Comparison of ENCODE assay signal across 11 mouse cellular contexts in the genomic region with DNA sequence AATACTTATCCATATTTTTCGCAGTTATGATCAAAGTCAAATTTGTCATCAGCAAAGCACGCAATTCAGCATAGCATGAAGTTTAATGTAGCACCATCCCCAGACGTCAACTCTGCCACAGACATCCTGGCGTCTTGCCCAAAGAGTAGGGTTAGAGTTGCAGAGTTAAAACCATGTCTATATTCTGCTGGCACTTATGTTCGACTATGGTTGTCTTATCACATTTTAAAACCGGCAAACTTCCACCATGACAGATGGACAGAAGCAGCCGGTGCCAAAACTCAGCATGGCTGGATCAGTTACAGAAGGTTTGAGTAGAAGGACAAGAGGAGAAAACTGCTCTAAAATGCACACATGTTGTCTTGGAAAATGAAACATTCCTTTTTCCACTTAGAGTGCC.
DNase-seq lines count a peak whose midpoint lies in the region; ATAC-seq and TF ChIP-seq lines count a peak whose summit lies in the region.
"Had no signal": no experiment of that assay in that cellular context is flagged by ENCODE, and none has a peak within 500 bp of the region (broad histone marks: within the 10 kb centered on the region; RNA-seq: fewer than 3 reads in every experiment).

No protein-coding gene starts in this region.

- no peak for TF ChIP-seq CTCF in layer of hippocampus, adult 2 months (conservative IDR thresholded peaks at IDR 0.05)

- no peaks in the 10 kb centered on the region for H3K9me3 ChIP-seq in limb, embryonic 14.5 days (ENCODE audit: control insufficient read depth, low read length)
- H3K9me3 ChIP-seq: hindbrain, embryonic 10.5 days had no signal

- 59% methylated on average over 7 of the region's 7 CpGs for WGBS in limb, embryonic 14.5 days

- ATAC-seq in limb, embryonic 14.5 days (ENCODE audit: low FRiP score, low read depth): no peak

- TF ChIP-seq POLR2A in limb, embryonic 14.5 days (IDR thresholded peaks at IDR 0.05; ENCODE audit: borderline replicate concordance, extremely low read depth, insufficient read depth, insufficient read length): no peak

- no peak overlapping the region for H3K4me2 ChIP-seq in limb, embryonic 14.5 days (replicated peaks; ENCODE audit: low read depth, low read length, severe bottlenecking)

- no peak overlapping the region for H3K27ac ChIP-seq in layer of hippocampus, adult 2 months
- no peak overlapping the region for H3K27ac ChIP-seq in limb, embryonic 14.5 days (replicated peaks; ENCODE audit: low read depth, low read length)
- H3K27ac ChIP-seq: hindbrain, embryonic 10.5 days; macrophage had no signal

- H3K4me1 ChIP-seq in limb, embryonic 14.5 days (ENCODE audit: control insufficient read depth, insufficient read depth, low read length): no peaks in the 10 kb centered on the region
- H3K4me1 ChIP-seq: hindbrain, embryonic 10.5 days had no signal

- no peaks in the 10 kb centered on the region for H3K27me3 ChIP-seq in limb, embryonic 14.5 days (ENCODE audit: control insufficient read depth, insufficient read depth, low read length)

- no peak overlapping the region for H3K9ac ChIP-seq in limb, embryonic 14.5 days (ENCODE audit: low read depth, low read length, severe bottlenecking)

- DNase-seq in heart, postnatal 4 days: peak; percentile 4
- no peak for DNase-seq in heart, adult 9 months (ENCODE audit: low spot score in 2 of 2)
- DNase-seq in cerebellum, adult 8-10 months: peak; percentile 91
- peak; percentile 11 to 13 for DNase-seq in layer of hippocampus, adult 2 months (ENCODE audit: low spot score in 2 of 2)
- DNase-seq in limb, embryonic 14.5 days (ENCODE audit: low spot score): peak; percentile 29
- DNase-seq in gastrocnemius, postnatal 4 days (ENCODE audit: low spot score in 2 of 2): no peak
- no peak for DNase-seq in heart, postnatal 36 days
- no peak for DNase-seq in spleen, adult 18-20 months
- DNase-seq: gastrocnemius, postnatal 14 days had no signal

- H3K36me3 ChIP-seq in limb, embryonic 14.5 days (ENCODE audit: control insufficient read depth, insufficient read depth, low read length): no peaks in the 10 kb centered on the region
- H3K36me3 ChIP-seq: hindbrain, embryonic 10.5 days had no signal

- intact Hi-C loops in heart, postnatal 36 days (cut with DNase I): no loop called here

- H3K4me3 ChIP-seq in layer of hippocampus, adult 2 months: no peak overlapping the region
- H3K4me3 ChIP-seq in limb, embryonic 14.5 days (replicated peaks; ENCODE audit: low read length): no peak overlapping the region
- H3K4me3 ChIP-seq: hindbrain, embryonic 10.5 days had no signal

Comparison
In these comparisons a context has a peak if more than half of its experiments do, and no peak if none do; other contexts are left out.
1. DNase-seq: peak in heart, postnatal 4 days (single experiment), cerebellum, adult 8-10 months (single experiment), layer of hippocampus, adult 2 months (2 of 2) and limb, embryonic 14.5 days (single experiment); none in heart, adult 9 months (0 of 2), gastrocnemius, postnatal 4 days (0 of 2), heart, postnatal 36 days (0 of 2) and spleen, adult 18-20 months (0 of 2).